Mouse (Mus musculus): ENCODE results near the gene Rfx2.

GRCm38 (mm10) chr17:56822380-56822779 is 8.4 kb downstream of the Rfx2 start:
- TF ChIP-seq CTCF (IDR thresholded peaks at IDR 0.05; ENCODE audit: low read depth, low read length) (no peak), GATA1 (IDR thresholded peaks at IDR 0.05; ENCODE audit: borderline replicate concordance, low read length) (no peak), TAL1 (conservative IDR thresholded peaks at IDR 0.05; ENCODE audit: low read depth, low read length) (no peak), POLR2AphosphoS5 (IDR thresholded peaks at IDR 0.05; ENCODE audit: insufficient replicate concordance, low read depth, low read length) (no peak), GATA2 (IDR thresholded peaks at IDR 0.05; ENCODE audit: borderline replicate concordance, low read depth, low read length) (no peak)
